Comparison of ENCODE assay signal across 23 mouse cellular contexts in genomic region chr5:21189036-21189435, GRCm38 (mm10). TPM values are rescaled to one million over a fixed set of nuclear protein-coding genes. Genes with fewer than 3 reads are reported as not detected.
DNase-seq lines count a peak whose midpoint lies in the region; ATAC-seq and TF ChIP-seq lines count a peak whose summit lies in the region.
"Had no signal": no experiment of that assay in that cellular context is flagged by ENCODE, and none has a peak within 500 bp of the region (broad histone marks: within the 10 kb centered on the region; RNA-seq: fewer than 3 reads in every experiment).

No protein-coding gene starts in this region.

- H3K27me3 ChIP-seq in liver, adult 2 months (ENCODE audit: control insufficient read depth, insufficient read depth, low read length), result no peaks in the 10 kb centered on the region
- peaks cover 5% of the 10 kb centered on the region; the same call in 1 of the 2 replicates for H3K27me3 ChIP-seq in liver, embryonic 12.5 days (replicated peaks)
- H3K27me3 ChIP-seq: neural tube, embryonic 15.5 days had no signal

- peak; percentile 68 for DNase-seq in liver, adult 2 months (ENCODE audit: extremely low read depth, low read depth, low spot score)
- peak; percentile 62 for DNase-seq in NIH3T3 (ENCODE audit: low read depth)
- peak; percentile 40 to 56 for DNase-seq in monocyte, adult 2 months (ENCODE audit: low read depth in 1 of 2, low spot score in 2 of 2)
- DNase-seq in heart, postnatal 14 days, result no peak
- DNase-seq in yolk sac, embryonic 10.5 days (ENCODE audit: low spot score), result no peak
- no peak for DNase-seq in embryo, embryonic 10.5 days (ENCODE audit: low spot score)
- DNase-seq: adrenal gland, adult 8-10 months; cerebellum, adult 2 months; cerebellum, postnatal 25 days; gastrocnemius, adult 2 months; kidney, postnatal 25 days; left cerebral cortex, postnatal 4 days; right cerebral cortex, postnatal 14 days; thymus, postnatal 25 days had no signal

- 7% methylated on average over 1 of the region's 1 CpGs for WGBS in liver, adult 2 months
- WGBS in liver, embryonic 12.5 days (ENCODE audit: insufficient replicate concordance), result 47% methylated on average over 1 of the region's 1 CpGs

- H3K4me2 ChIP-seq in liver, embryonic 12.5 days, result no peak overlapping the region
- H3K4me2 ChIP-seq: limb, embryonic 15.5 days had no signal

- peaks cover 22% of the 10 kb centered on the region for H3K79me2 ChIP-seq in liver, adult 2 months (ENCODE audit: control insufficient read depth, insufficient read depth, low read length)

- H3K9ac ChIP-seq in liver, adult 2 months (ENCODE audit: low read depth, low read length), result no peak overlapping the region
- no peak overlapping the region for H3K9ac ChIP-seq in liver, embryonic 12.5 days
- H3K9ac ChIP-seq: limb, embryonic 15.5 days; neural tube, embryonic 15.5 days had no signal

- intact Hi-C loops in heart, postnatal 14 days (cut with DNase I), result no loop called here

- H3K36me3 ChIP-seq in liver, adult 2 months (ENCODE audit: control insufficient read depth, insufficient read depth, low read length), result peaks cover 13% of the 10 kb centered on the region
- no peaks in the 10 kb centered on the region for H3K36me3 ChIP-seq in liver, embryonic 12.5 days
- H3K36me3 ChIP-seq: heart, embryonic 10.5 days; limb, embryonic 15.5 days; neural tube, embryonic 15.5 days had no signal

- ATAC-seq in liver, embryonic 12.5 days, result no peak
- peak; percentile 64 for ATAC-seq in granulocyte monocyte progenitor cell, adult 5-6 weeks (replicated peaks; ENCODE audit: poor library complexity, severe bottlenecking)
- ATAC-seq: forebrain, embryonic 14.5 days; hindbrain, postnatal 0 days; intestine, embryonic 16.5 days; midbrain, embryonic 16.5 days had no signal

- peaks cover 28% of the 10 kb centered on the region for H3K4me1 ChIP-seq in liver, adult 2 months (ENCODE audit: control insufficient read depth, insufficient read depth, low read length)
- peaks cover 13% of the 10 kb centered on the region for H3K4me1 ChIP-seq in liver, embryonic 12.5 days

- TF ChIP-seq POLR2A in liver, adult 2 months (IDR thresholded peaks at IDR 0.05; ENCODE audit: extremely low read depth, insufficient read depth, low read length), result no peak

- H3K9me3 ChIP-seq in liver, embryonic 12.5 days (replicated peaks), result peaks cover 6% of the 10 kb centered on the region; the same call in 1 of the 2 replicates
- H3K9me3 ChIP-seq: neural tube, embryonic 15.5 days had no signal

- no peak overlapping the region for H3K27ac ChIP-seq in liver, adult 2 months (replicated peaks; ENCODE audit: insufficient read depth, low read depth, low read length)
- no peak overlapping the region for H3K27ac ChIP-seq in liver, embryonic 12.5 days
- H3K27ac ChIP-seq: gastrocnemius, adult 2 months; heart, embryonic 10.5 days; hindbrain, postnatal 0 days; limb, embryonic 15.5 days; neural tube, embryonic 15.5 days had no signal

- H3K4me3 ChIP-seq in liver, adult 2 months (ENCODE audit: insufficient read depth, low read depth, low read length), result no peak overlapping the region
- H3K4me3 ChIP-seq in liver, embryonic 12.5 days, result no peak overlapping the region
- H3K4me3 ChIP-seq: gastrocnemius, adult 2 months; heart, embryonic 10.5 days; limb, embryonic 15.5 days; neural tube, embryonic 15.5 days had no signal

- no peak for TF ChIP-seq CTCF in liver, adult 2 months (IDR thresholded peaks at IDR 0.05; ENCODE audit: low read depth, low read length)

RNA-seq across cellular contexts. Expression of gene Gsap, which starts 3.0 kb away (rescaled TPM):
- total RNA-seq in liver, adult 2 months (2014; rRNA removed), result 42.0 and 45.5 TPM in 2 replicates
- 9.6 and 13.3 TPM in 2 replicates for polyA plus RNA-seq in liver, adult 2 months (2012; rRNA removed)
- polyA plus RNA-seq in liver, embryonic 12.5 days (2016; fragmentation: Nextera tagmentation; extraction: Ambion mirVana), result 2.6 and 2.7 TPM in 2 replicates
- total RNA-seq in granulocyte monocyte progenitor cell, adult 5-6 weeks (2014; fragmentation: Nextera tagmentation), result 2.4 and 4.2 TPM in 2 replicates
- total RNA-seq in granulocyte monocyte progenitor cell, adult 5-6 weeks (2017), result 4.6 and 6.6 TPM in 2 replicates
- total RNA-seq in heart, postnatal 14 days (2021), result 1 to 10 TPM; 4.7 to 4.9 TPM

Comparison
In these comparisons a context has a peak if more than half of its experiments do, and no peak if none do; other contexts are left out.
1. DNase-seq: peak in liver, adult 2 months (single experiment), NIH3T3 (single experiment) and monocyte, adult 2 months (2 of 2); none in heart, postnatal 14 days (0 of 2), yolk sac, embryonic 10.5 days (single experiment) and embryo, embryonic 10.5 days (single experiment).